Mouse (Mus musculus) ovary, adult 18-20 months (tissue): Measurements from ENCODE around the gene Gm1553.

Experiments used
- DNase-seq: peaks from one replicate; pipeline ENCODE4 v3.0.0; 2022; ENCODE audit warnings: low spot score, mixed read lengths

The Gm1553 gene

GRCm38 (mm10) chr10:82492518-82492917 is at the start of gene Gm1553:
Gene Gm1553 (minus strand): TSS chr10:82492618.
- DNase-seq, result no peak
